Mouse (Mus musculus) stomach, postnatal 0 days (tissue): ENCODE measurements around the gene Itga8.

Source experiments
- CTCF ChIP-seq: IDR thresholded peaks from 2 replicates; pipeline ENCODE4 v1.5.1; 2016; ENCODE audit warnings: antibody characterized with exemption, low read depth, mild to moderate bottlenecking, moderate library complexity
- EP300 ChIP-seq: optimal IDR thresholded peaks from 2 replicates; pipeline ENCODE3; 2016; ENCODE audit warnings: antibody characterized with exemption

- TF ChIP-seq CTCF (no peak), EP300 (no peak)
Observed at GRCm38 (mm10) chr2:12198699-12199098, 103.0 kb downstream of the Itga8 start.
